Mouse (Mus musculus) ES-E14 (cell line): Measurements from ENCODE around the gene Snrk. TPM values are rescaled to one million over a fixed set of nuclear protein-coding genes. Genes with fewer than 3 reads are reported as not detected.
A peak's percentile ranks its signal among the peaks of the same experiment; 100 is the strongest.

Experiments
- DNase-seq: peaks from one replicate; pipeline ENCODE4 v3.0.0-alpha.2; 2013; ENCODE audit warnings: low read depth, low spot score
- H3K27ac ChIP-seq: 2 replicates; pipeline ENCODE4 v1.5.1; 2012; ENCODE audit warnings: low read depth, mild to moderate bottlenecking, low read length, moderate library complexity, mixed read lengths; ENCODE audit not compliant: poor library complexity, insufficient read depth, severe bottlenecking
- H3K36me3 ChIP-seq: 2 replicates; pipeline ENCODE4 v1.6.1; 2012; ENCODE audit warnings: mild to moderate bottlenecking, low read length, moderate library complexity, mixed read lengths; ENCODE audit not compliant: control insufficient read depth, poor library complexity, insufficient read depth, severe bottlenecking
- H3K4me1 ChIP-seq, 2 experiments: fragments of 150-350 bp in 1 of 2; sonication (generic) in 1 of 2; 2 replicates each; pipeline ENCODE4 v1.6.1; 2012; ENCODE audit warnings: low read length in 2 of 2, mild to moderate bottlenecking in 1 of 2, mixed read lengths in 1 of 2; ENCODE audit not compliant: control insufficient read depth in 2 of 2, insufficient read depth in 2 of 2, poor library complexity in 1 of 2
- H3K4me3 ChIP-seq, 2 experiments: fragments of 150-350 bp in 1 of 2; sonication (generic) in 1 of 2; 2 replicates each; pipeline ENCODE4 v1.5.1; 2012; ENCODE audit warnings: low read length in 2 of 2, low read depth in 1 of 2, mild to moderate bottlenecking in 1 of 2, mixed read lengths in 1 of 2; ENCODE audit not compliant: insufficient read depth in 1 of 2, poor library complexity in 1 of 2, severe bottlenecking in 1 of 2
- H3K9ac ChIP-seq: 2 replicates; pipeline ENCODE4 v1.6.1; 2012; ENCODE audit warnings: low read depth, mild to moderate bottlenecking, low read length, mixed read lengths; ENCODE audit not compliant: poor library complexity, insufficient read depth, severe bottlenecking
- H3K9me3 ChIP-seq: fragments of 150-350 bp; sonication (generic); 2 replicates; pipeline ENCODE4 v1.6.1; 2012; ENCODE audit warnings: low read depth, mild to moderate bottlenecking, low read length; ENCODE audit not compliant: control insufficient read depth, insufficient read depth
- CHD2 ChIP-seq: IDR thresholded peaks from 2 replicates; pipeline ENCODE4 v1.6.1; 2014; ENCODE audit warnings: mild to moderate bottlenecking, low read depth, low read length, inconsistent platforms
- HCFC1 ChIP-seq: IDR thresholded peaks from 2 replicates; pipeline ENCODE4 v1.6.1; 2012; ENCODE audit warnings: low read length, inconsistent platforms, borderline replicate concordance; ENCODE audit not compliant: insufficient read depth
- MAFK ChIP-seq: IDR thresholded peaks from 2 replicates; pipeline ENCODE4 v1.6.1; 2014; ENCODE audit warnings: mild to moderate bottlenecking, low read depth, low read length, inconsistent platforms; ENCODE audit not compliant: insufficient read depth
- ZC3H11A ChIP-seq: IDR thresholded peaks from 2 replicates; pipeline ENCODE4 v1.6.1; 2012; ENCODE audit warnings: low read depth, mild to moderate bottlenecking, inconsistent platforms, low read length, borderline replicate concordance
- ZNF384 ChIP-seq: IDR thresholded peaks from 2 replicates; pipeline ENCODE4 v1.6.1; 2012; ENCODE audit warnings: low read depth, low read length, inconsistent platforms
- in situ Hi-C, 2 experiments: fragments of 600-800 bp; cut with MboI; formaldehyde crosslinking; loops; one replicate each; pipeline ENCODE4 v1.15.1; 2025; ENCODE audit warnings: low sequenced_read_pairs in 2 of 2, inconsistent platforms in 1 of 2; ENCODE audit not compliant: unreplicated experiment in 2 of 2
- total RNA-seq: library from RNA; depleted of rRNA; stranded (reverse); fragments of 300-350 nt; gene quantifications from 2 replicates; pipeline ENCODE4 v1.2.3, GENCODE M21; 2012

Snrk gene
- total RNA-seq, 1 experiment, result 10.0 TPM

GRCm38 (mm10) chr9:122184329-122184728 lies 67.3 kb downstream of the Snrk start:
- Histone ChIP-seq H3K4me3 (no peak overlapping the region), H3K27ac (no peak overlapping the region), H3K9ac (no peak overlapping the region), H3K4me1 (no peaks in the 10 kb centered on the region), H3K36me3 (no peaks in the 10 kb centered on the region), H3K9me3 (no peaks in the 10 kb centered on the region)
- in situ Hi-C loops, result no loop called here
- no peak for DNase-seq
- TF ChIP-seq ZNF384, result no peak
- TF ChIP-seq HCFC1, result no peak
- no peak for TF ChIP-seq CHD2
- TF ChIP-seq MAFK, result no peak
- TF ChIP-seq ZC3H11A, result no peak

- no peaks in the 10 kb centered on the region for H3K4me1 ChIP-seq
- H3K4me3 ChIP-seq, result no peak overlapping the region
- no peaks in the 10 kb centered on the region for H3K36me3 ChIP-seq
- peak; percentile 47 for DNase-seq
- TF ChIP-seq ZNF384, result no peak
- TF ChIP-seq MAFK, result no peak
- no peak for TF ChIP-seq CHD2
- H3K9me3 ChIP-seq, result no peaks in the 10 kb centered on the region
- H3K27ac ChIP-seq, result no peak overlapping the region
- in situ Hi-C loops, result no loop called here
- no peak overlapping the region for H3K9ac ChIP-seq
Measured at GRCm38 (mm10) chr9:122185061-122185460, 68.0 kb downstream of the Snrk start.

DNA sequence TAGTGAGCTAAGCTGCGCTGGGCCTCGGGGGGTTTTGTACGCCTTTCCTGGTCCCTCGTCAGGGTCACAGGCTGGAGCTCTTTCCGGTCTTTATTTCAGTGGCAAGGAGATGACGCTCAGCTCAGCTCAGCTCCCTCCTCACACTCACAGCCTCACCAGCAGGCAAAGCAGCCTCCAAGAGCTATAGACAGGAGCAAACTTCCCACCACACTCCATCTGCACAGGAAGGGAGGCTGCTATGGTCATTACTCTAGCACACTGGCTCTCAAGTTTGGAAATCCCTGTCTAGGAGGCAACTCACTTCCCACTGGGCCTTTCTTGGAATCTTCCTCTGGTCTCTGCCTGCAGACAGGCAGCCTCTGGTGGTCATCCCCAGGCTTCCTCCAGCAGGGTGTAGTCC lies 68.9 kb downstream of the Snrk start:
- TF ChIP-seq ZC3H11A (no peak), ZNF384 (no peak), HCFC1 (no peak), MAFK (no peak), CHD2 (no peak)
- H3K27ac ChIP-seq, result no peak overlapping the region
- no peak overlapping the region for H3K4me3 ChIP-seq
- H3K9me3 ChIP-seq, result no peaks in the 10 kb centered on the region
- no peaks in the 10 kb centered on the region for H3K36me3 ChIP-seq
- DNase-seq, result no peak
- in situ Hi-C loops, result no loop called here
- no peak overlapping the region for H3K9ac ChIP-seq
- H3K4me1 ChIP-seq, result no peaks in the 10 kb centered on the region

- DNase-seq, result no peak
- Histone ChIP-seq H3K27ac (no peak overlapping the region), H3K9me3 (no peaks in the 10 kb centered on the region), H3K36me3 (no peaks in the 10 kb centered on the region), H3K4me3 (no peak overlapping the region), H3K4me1 (no peaks in the 10 kb centered on the region), H3K9ac (no peak overlapping the region)
- in situ Hi-C loops, result no loop called here
- TF ChIP-seq ZNF384, result no peak
- TF ChIP-seq ZC3H11A, result no peak
- no peak for TF ChIP-seq MAFK
- no peak for TF ChIP-seq CHD2
- TF ChIP-seq HCFC1, result no peak
Measured at GRCm38 (mm10) chr9:122186643-122187226, 69.7 kb downstream of the Snrk start.

DNA sequence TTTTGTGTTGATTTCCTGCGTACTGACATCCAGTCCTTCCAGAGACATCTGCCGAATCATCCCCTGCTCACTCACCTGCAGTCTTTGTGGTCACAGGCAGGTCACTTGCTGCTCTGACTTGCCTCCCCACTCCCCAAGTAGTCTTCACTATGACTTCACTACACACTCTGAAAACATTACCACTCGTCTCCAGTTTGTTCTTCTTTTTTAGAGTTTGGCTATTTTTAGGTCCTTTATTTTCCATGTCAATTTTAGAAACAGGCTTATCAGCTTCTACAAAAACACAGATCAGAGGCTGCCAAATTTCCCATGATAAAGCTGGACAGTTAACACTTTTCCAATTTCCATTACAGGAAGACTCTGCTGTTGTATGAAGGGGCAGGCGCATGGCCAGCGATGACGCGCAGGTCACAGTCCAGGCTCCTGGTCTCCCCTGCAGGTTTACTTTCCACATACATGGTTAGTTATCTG lies 70.4 kb downstream of the Snrk start:
- TF ChIP-seq MAFK (no peak), HCFC1 (no peak), ZC3H11A (no peak), CHD2 (no peak), ZNF384 (no peak)
- H3K27ac ChIP-seq, result no peak overlapping the region
- no peaks in the 10 kb centered on the region for H3K9me3 ChIP-seq

More for the DNA sequence above, 70.4 kb downstream of the Snrk start:
- no peak overlapping the region for H3K4me3 ChIP-seq
- H3K9ac ChIP-seq, result no peak overlapping the region
- no peaks in the 10 kb centered on the region for H3K4me1 ChIP-seq
- H3K36me3 ChIP-seq, result no peaks in the 10 kb centered on the region
- in situ Hi-C loops, result no loop called here
- no peak for DNase-seq
